Mouse (Mus musculus): ENCODE results near the gene Trpm8. TPM values are rescaled to one million over a fixed set of nuclear protein-coding genes. Genes with fewer than 3 reads are reported as not detected.

Trpm8 gene
- total and polyA plus RNA-seq, 3 experiments, result not detected

- no peaks in the 10 kb centered on the region for H3K79me2 ChIP-seq (replicated peaks; ENCODE audit: control insufficient read depth, extremely low read depth, insufficient read depth, poor library complexity, severe bottlenecking)
- H3K4me2 ChIP-seq (ENCODE audit: insufficient read depth, low read depth, poor library complexity, severe bottlenecking), result no peak overlapping the region
- no peaks in the 10 kb centered on the region for H3K4me1 ChIP-seq (ENCODE audit: control insufficient read depth in 1 of 2, insufficient read depth in 2 of 2)
- no peak for DNase-seq (ENCODE audit: extremely low read depth)
- no peak overlapping the region for H3K4me3 ChIP-seq (replicated peaks in 1 of 3; ENCODE audit: low read depth in 2 of 3, low read length in 2 of 3, poor library complexity in 1 of 3)
- dilution Hi-C loops (cut with MboI; ENCODE audit: extremely low pct_ligation_motif_present, extremely low pct_unique_long_range_greater_than_20kb, low sequenced_read_pairs), result no loop called here
- no peak overlapping the region for H3K9ac ChIP-seq (ENCODE audit: insufficient read depth, low read depth)
- TF ChIP-seq ETS1 (conservative IDR thresholded peaks at IDR 0.05; ENCODE audit: low read depth, low read length) (no peak), MAX (IDR thresholded peaks at IDR 0.05; ENCODE audit: low read length) (no peak)
- in situ Hi-C loops (cut with MboI; ENCODE audit: low pct_ligation_motif_present, low pct_unique_long_range_greater_than_20kb, low sequenced_read_pairs), result no loop called here
- H3K36me3 ChIP-seq (replicated peaks in 1 of 2; ENCODE audit: control insufficient read depth in 1 of 2, insufficient read depth in 1 of 2, low read length in 1 of 2), result no peaks in the 10 kb centered on the region
- H3K9me3 ChIP-seq (replicated peaks; ENCODE audit: low read length), result peaks cover 72% of the 10 kb centered on the region
- no peak overlapping the region for H3K27ac ChIP-seq (ENCODE audit: insufficient read depth, low read depth)
- H3K27me3 ChIP-seq (replicated peaks), result peaks cover 9% of the 10 kb centered on the region
These were observed 31.6 kb upstream of the Trpm8 start for GRCm38 (mm10) chr1:88245881-88246280.

DNA sequence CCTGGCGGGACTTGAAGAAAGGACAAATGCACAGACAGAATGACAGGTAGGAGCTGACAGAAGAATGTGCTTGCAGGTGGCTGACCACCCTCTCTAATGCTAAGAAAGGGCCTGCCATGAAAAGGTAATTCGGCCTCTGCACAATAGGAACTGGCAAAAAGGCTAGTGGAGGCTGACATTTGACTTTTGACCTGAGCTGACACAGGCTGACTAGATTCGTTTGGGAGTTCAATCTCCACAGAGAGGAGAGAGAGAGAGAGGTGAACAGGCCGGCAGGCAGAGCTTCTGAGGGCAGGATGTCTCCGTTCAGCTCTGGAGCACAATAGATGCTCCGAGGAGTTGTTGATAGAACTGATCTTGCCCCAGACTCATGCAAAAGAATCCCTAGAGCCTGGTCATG lies 31.1 kb upstream of the Trpm8 start:
- TF ChIP-seq MXI1 (IDR thresholded peaks at IDR 0.05; ENCODE audit: low read depth, low read length) (no peak), MAZ (IDR thresholded peaks at IDR 0.05; ENCODE audit: low read depth, low read length) (no peak), KAT2A (IDR thresholded peaks at IDR 0.05; ENCODE audit: insufficient replicate concordance, low read length) (no peak), ZMIZ1 (IDR thresholded peaks at IDR 0.05; ENCODE audit: low read depth, low read length) (no peak), BHLHE40 (IDR thresholded peaks at IDR 0.05; ENCODE audit: low read depth, low read length) (no peak), MAFK (IDR thresholded peaks at IDR 0.05; ENCODE audit: insufficient replicate concordance, low read length) (no peak), ZC3H11A (IDR thresholded peaks at IDR 0.05; ENCODE audit: low read depth, low read length) (no peak)
- no peaks in the 10 kb centered on the region for H3K4me1 ChIP-seq (ENCODE audit: control insufficient read depth in 1 of 2, insufficient read depth in 2 of 2)
- H3K9me3 ChIP-seq (replicated peaks; ENCODE audit: low read length), result peaks cover 75% of the 10 kb centered on the region
- peaks cover 10% of the 10 kb centered on the region for H3K27me3 ChIP-seq (replicated peaks)
- dilution Hi-C loops (cut with MboI; ENCODE audit: extremely low pct_ligation_motif_present, extremely low pct_unique_long_range_greater_than_20kb, low sequenced_read_pairs), result no loop called here
- in situ Hi-C loops (cut with MboI; ENCODE audit: low pct_ligation_motif_present, low pct_unique_long_range_greater_than_20kb, low sequenced_read_pairs), result no loop called here
- no peaks in the 10 kb centered on the region for H3K79me2 ChIP-seq (replicated peaks; ENCODE audit: control insufficient read depth, extremely low read depth, insufficient read depth, poor library complexity, severe bottlenecking)
- H3K9ac ChIP-seq (ENCODE audit: insufficient read depth, low read depth), result no peak overlapping the region
- H3K4me2 ChIP-seq (ENCODE audit: insufficient read depth, low read depth, poor library complexity, severe bottlenecking), result no peak overlapping the region
- H3K36me3 ChIP-seq (replicated peaks in 1 of 2; ENCODE audit: control insufficient read depth in 1 of 2, insufficient read depth in 1 of 2, low read length in 1 of 2), result no peaks in the 10 kb centered on the region
- no peak overlapping the region for H3K4me3 ChIP-seq (replicated peaks in 1 of 3; ENCODE audit: low read depth in 2 of 3, low read length in 2 of 3, poor library complexity in 1 of 3)
- no peak overlapping the region for H3K27ac ChIP-seq (ENCODE audit: insufficient read depth, low read depth)
- no peak for DNase-seq (ENCODE audit: extremely low read depth)

DNA sequence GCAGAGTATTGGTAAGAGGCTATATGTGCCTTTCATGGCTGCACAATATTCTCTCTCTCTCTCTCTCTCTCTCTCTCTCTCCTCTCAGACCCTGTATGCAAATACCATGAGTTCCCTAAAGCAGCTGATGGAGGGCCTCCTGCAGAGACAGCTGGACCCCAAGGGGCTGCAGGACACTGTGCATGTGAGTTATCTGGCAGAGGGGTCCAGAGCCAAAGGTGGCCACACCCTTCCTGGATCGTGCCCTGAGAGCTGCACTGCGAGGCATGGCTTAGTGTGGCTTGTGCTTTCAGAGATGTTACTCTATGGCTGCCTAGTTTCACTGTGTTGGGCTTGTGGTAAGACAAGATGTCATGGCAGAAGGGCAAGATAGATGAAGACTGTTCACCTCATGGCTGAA lies 29.8 kb upstream of the Trpm8 start:
- in situ Hi-C loops (cut with MboI; ENCODE audit: low pct_ligation_motif_present, low pct_unique_long_range_greater_than_20kb, low sequenced_read_pairs) (no loop called here), dilution Hi-C loops (cut with MboI; ENCODE audit: extremely low pct_ligation_motif_present, extremely low pct_unique_long_range_greater_than_20kb, low sequenced_read_pairs) (no loop called here)
- Histone ChIP-seq H3K9ac (ENCODE audit: insufficient read depth, low read depth) (no peak overlapping the region), H3K4me1 (ENCODE audit: control insufficient read depth in 1 of 2, insufficient read depth in 2 of 2) (no peaks in the 10 kb centered on the region), H3K4me3 (replicated peaks in 1 of 3; ENCODE audit: low read depth in 2 of 3, low read length in 2 of 3, poor library complexity in 1 of 3) (no peak overlapping the region), H3K79me2 (replicated peaks; ENCODE audit: control insufficient read depth, extremely low read depth, insufficient read depth, poor library complexity, severe bottlenecking) (no peaks in the 10 kb centered on the region), H3K4me2 (ENCODE audit: insufficient read depth, low read depth, poor library complexity, severe bottlenecking) (no peak overlapping the region), H3K36me3 (replicated peaks in 1 of 2; ENCODE audit: control insufficient read depth in 1 of 2, insufficient read depth in 1 of 2, low read length in 1 of 2) (no peaks in the 10 kb centered on the region), H3K27me3 (replicated peaks) (peaks cover 10% of the 10 kb centered on the region), H3K9me3 (replicated peaks; ENCODE audit: low read length) (peaks cover 78% of the 10 kb centered on the region), H3K27ac (ENCODE audit: insufficient read depth, low read depth) (no peak overlapping the region)
- no peak for DNase-seq (ENCODE audit: extremely low read depth)
- TF ChIP-seq CTCF (conservative IDR thresholded peaks at IDR 0.05 in 1 of 2, IDR thresholded peaks at IDR 0.05 in 1 of 2; ENCODE audit: low read depth in 2 of 2, low read length in 2 of 2) (no peak), MAFK (IDR thresholded peaks at IDR 0.05; ENCODE audit: insufficient replicate concordance, low read length) (no peak), USF2 (conservative IDR thresholded peaks at IDR 0.05; ENCODE audit: low read depth, low read length) (no peak)
